Mouse (Mus musculus) small intestine, adult 2 months (tissue): ENCODE measurements around the gene Ugt1a9. TPM values are rescaled to one million over a fixed set of nuclear protein-coding genes. Genes with fewer than 3 reads are reported as not detected.

ENCODE experiments used
- H3K27ac ChIP-seq: fragments of 200-500 bp; 2 replicates; pipeline ENCODE4 v1.5.1; 2012; ENCODE audit warnings: low read depth, low read length, control low read depth, inconsistent platforms; ENCODE audit not compliant: insufficient read depth
- H3K27me3 ChIP-seq: fragments of 200-500 bp; 2 replicates; pipeline ENCODE4 v1.6.1; 2012; ENCODE audit warnings: mild to moderate bottlenecking, moderate library complexity, low read length, inconsistent platforms; ENCODE audit not compliant: control insufficient read depth, insufficient read depth
- H3K36me3 ChIP-seq: fragments of 200-500 bp; 2 replicates; pipeline ENCODE4 v1.6.1; 2012; ENCODE audit warnings: mild to moderate bottlenecking, low read length, control low read depth, inconsistent platforms; ENCODE audit not compliant: control insufficient read depth, insufficient read depth
- H3K4me1 ChIP-seq: fragments of 200-500 bp; 2 replicates; pipeline ENCODE4 v1.6.1; 2012; ENCODE audit warnings: low read length, inconsistent platforms, mixed read lengths; ENCODE audit not compliant: control insufficient read depth, insufficient read depth, insufficient read length
- H3K4me3 ChIP-seq: fragments of 200-500 bp; 2 replicates; pipeline ENCODE4 v1.5.1; 2012; ENCODE audit warnings: low read depth, mild to moderate bottlenecking, control low read depth, inconsistent platforms, low read length, moderate library complexity
- CTCF ChIP-seq: fragments of 200-500 bp; IDR thresholded peaks from 2 replicates; pipeline ENCODE4 v1.5.1; 2012; ENCODE audit warnings: low read depth, mild to moderate bottlenecking, control low read depth, inconsistent platforms, low read length, moderate library complexity, mixed read lengths; ENCODE audit not compliant: insufficient replicate concordance, insufficient read length; ENCODE audit errors: extremely low read depth
- POLR2A ChIP-seq: fragments of 200-500 bp; IDR thresholded peaks from 2 replicates; pipeline ENCODE4 v1.6.1; 2012; ENCODE audit warnings: low read depth, mild to moderate bottlenecking, control low read depth, inconsistent platforms, low read length, moderate library complexity
- WGBS: fragments of 180-500 bp; shearing (Covaris S2); methylation state at CpG from one replicate; pipeline ENCODE4 v1.1.7; 2018; 5-methylcytosine and 5-hydroxymethylcytosine counted together
- polyA plus RNA-seq: library from polyadenylated mRNA; depleted of rRNA; stranded (reverse); fragments of >200 nt; gene quantifications from 2 replicates; pipeline ENCODE4 v1.2.3, GENCODE M21; 2012

The Ugt1a9 gene
- polyA plus RNA-seq, 1 experiment: 0.37 TPM

- no peak for TF ChIP-seq POLR2A
- no peak for TF ChIP-seq CTCF
- Histone ChIP-seq H3K27ac (no peak overlapping the region), H3K4me1 (peaks cover 3% of the 10 kb centered on the region; the same call in 1 of the 2 replicates), H3K4me3 (no peak overlapping the region), H3K36me3 (no peaks in the 10 kb centered on the region), H3K27me3 (no peaks in the 10 kb centered on the region)
These were observed 155.1 kb downstream of the Ugt1a9 start for GRCm38 (mm10) chr1:88225741-88226140.

DNA sequence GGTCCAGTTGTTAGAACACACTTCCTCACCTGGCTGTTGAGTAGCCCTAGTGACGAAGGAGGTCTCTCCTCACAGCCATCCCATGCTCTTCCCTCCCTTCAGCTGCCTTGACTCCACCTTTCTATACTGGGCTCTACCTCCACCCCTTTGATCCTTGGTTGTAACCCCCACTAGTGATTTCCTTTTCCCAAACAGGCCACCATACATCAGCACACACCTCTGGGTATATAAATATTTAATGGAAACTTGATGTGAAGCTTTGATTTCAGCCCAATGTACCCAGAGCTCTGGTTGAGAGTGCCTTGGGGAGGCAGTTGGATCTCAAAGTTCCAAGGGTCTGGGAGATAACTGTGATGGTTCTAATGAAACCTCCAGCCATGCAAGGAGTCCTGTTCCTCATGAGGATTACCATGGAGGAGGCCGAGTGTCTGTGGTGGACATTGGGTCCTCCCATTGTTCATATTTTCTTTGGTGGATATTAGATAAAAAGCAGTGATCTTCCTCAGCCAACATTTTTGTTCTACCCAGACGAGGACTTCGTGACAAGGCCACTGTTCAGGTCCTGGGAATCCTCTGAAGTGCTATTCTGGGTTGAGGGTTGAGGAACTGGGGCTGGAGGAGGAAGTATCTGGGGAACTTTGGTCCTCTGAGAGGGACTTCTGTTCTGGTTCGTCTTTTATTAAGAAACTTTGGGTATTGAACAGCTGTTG, 156.2 kb downstream of the Ugt1a9 start, which contains the start of gene Mroh2a:
TSS of gene Mroh2a (plus strand) at position 317 of the 710 bp plus-strand sequence.
- TF ChIP-seq CTCF (no peak), POLR2A (no peak)
- WGBS: 56% methylated on average over 5 of the region's 5 CpGs
- H3K4me3 ChIP-seq: no peak within 1 kb of the TSS
- H3K27ac ChIP-seq: peak within 1 kb of the TSS; percentile 2; the same call in 1 of the 2 replicates
- no peaks in the 10 kb centered on the region for H3K27me3 ChIP-seq
- H3K36me3 ChIP-seq: no peaks in the 10 kb centered on the region
- H3K4me1 ChIP-seq: peaks cover 3% of the 10 kb centered on the region; the same call in 1 of the 2 replicates

DNA sequence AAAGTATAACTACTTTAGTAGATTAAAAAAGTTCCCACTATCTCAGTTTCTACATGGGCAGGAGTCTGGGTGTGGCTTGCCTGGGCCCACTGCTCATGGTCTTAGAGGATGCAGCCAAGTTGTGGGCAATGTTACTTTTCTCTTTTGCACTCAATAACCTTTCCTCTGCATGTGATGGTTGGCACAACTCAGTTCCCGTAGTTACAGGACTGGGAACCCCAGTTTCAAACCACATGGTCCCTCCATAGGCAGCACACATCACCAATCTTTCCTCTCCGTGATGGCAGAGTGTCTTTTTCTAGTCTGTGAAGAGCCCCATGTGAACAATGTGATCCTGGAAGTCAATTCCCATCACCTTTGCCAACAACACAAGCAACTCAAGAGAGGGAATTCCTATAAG, 156.9 kb downstream of the Ugt1a9 start:
- Histone ChIP-seq H3K4me1 (peaks cover 3% of the 10 kb centered on the region; the same call in 1 of the 2 replicates), H3K4me3 (no peak overlapping the region), H3K27me3 (no peaks in the 10 kb centered on the region), H3K36me3 (no peaks in the 10 kb centered on the region), H3K27ac (no peak overlapping the region)
- no peak for TF ChIP-seq POLR2A
- TF ChIP-seq CTCF: no peak
- WGBS: 61% methylated on average over 2 of the region's 2 CpGs

DNA sequence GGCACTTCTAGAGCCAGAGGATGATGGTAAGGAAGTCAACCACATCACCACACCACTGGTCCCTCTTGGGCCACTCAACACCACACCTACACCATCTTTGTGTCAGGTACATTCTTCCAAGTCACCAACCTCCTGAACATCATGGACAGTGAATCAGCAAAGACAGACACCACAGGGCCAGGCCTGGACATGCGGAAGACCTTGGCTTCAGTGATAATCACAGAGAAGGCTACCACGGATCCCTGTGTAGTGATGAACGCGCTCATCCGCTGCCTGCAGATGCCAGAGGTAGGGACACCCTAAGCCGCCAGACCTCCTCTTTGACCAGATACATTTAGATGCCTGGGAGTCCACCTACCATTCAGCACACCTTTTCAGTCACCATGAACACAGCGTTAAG, 157.5 kb downstream of the Ugt1a9 start:
- Histone ChIP-seq H3K4me3 (no peak overlapping the region), H3K27me3 (no peaks in the 10 kb centered on the region), H3K27ac (no peak overlapping the region), H3K4me1 (peaks cover 3% of the 10 kb centered on the region; the same call in 1 of the 2 replicates), H3K36me3 (no peaks in the 10 kb centered on the region)
- 71% methylated on average over 7 of the region's 7 CpGs for WGBS
- TF ChIP-seq CTCF: no peak
- no peak for TF ChIP-seq POLR2A

GRCm38 (mm10) chr1:88229566-88229965, 159.0 kb downstream of the Ugt1a9 start:
- Histone ChIP-seq H3K36me3 (no peaks in the 10 kb centered on the region), H3K4me1 (peaks cover 3% of the 10 kb centered on the region; the same call in 1 of the 2 replicates), H3K4me3 (no peak overlapping the region), H3K27me3 (no peaks in the 10 kb centered on the region), H3K27ac (no peak overlapping the region)
- 81% methylated on average over 3 of the region's 3 CpGs for WGBS
- no peak for TF ChIP-seq CTCF
- no peak for TF ChIP-seq POLR2A

DNA sequence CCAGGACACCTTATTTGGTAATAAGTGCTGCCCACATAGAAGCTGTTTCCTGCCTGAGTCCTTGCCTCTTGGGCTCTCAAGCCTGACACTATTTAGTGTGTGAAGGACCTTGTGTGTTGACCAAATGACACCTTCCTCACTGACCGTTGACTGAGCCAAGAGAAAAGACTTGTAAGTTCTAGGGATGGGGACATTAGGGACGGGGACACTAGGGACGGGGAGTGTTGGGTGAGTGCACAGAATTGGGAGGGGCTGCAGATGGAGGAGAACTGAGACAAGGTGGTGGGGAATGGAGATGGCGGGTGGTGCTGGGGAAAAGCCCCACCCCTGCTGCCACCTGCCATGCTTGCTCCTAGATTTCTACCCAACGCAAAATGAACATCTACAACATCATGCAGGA, 159.4 kb downstream of the Ugt1a9 start:
- no peak overlapping the region for H3K4me3 ChIP-seq
- H3K4me1 ChIP-seq: peaks cover 3% of the 10 kb centered on the region; the same call in 1 of the 2 replicates
- no peak overlapping the region for H3K27ac ChIP-seq
- WGBS: 87% methylated on average over 5 of the region's 5 CpGs
- no peak for TF ChIP-seq POLR2A
- H3K27me3 ChIP-seq: no peaks in the 10 kb centered on the region
- H3K36me3 ChIP-seq: no peaks in the 10 kb centered on the region

- no peak for TF ChIP-seq POLR2A
- no peak for TF ChIP-seq CTCF
- no peak overlapping the region for H3K27ac ChIP-seq
- no peak overlapping the region for H3K4me3 ChIP-seq
- WGBS: 71% methylated on average over 7 of the region's 7 CpGs
- H3K4me1 ChIP-seq: peaks cover 3% of the 10 kb centered on the region; the same call in 1 of the 2 replicates
- H3K36me3 ChIP-seq: no peaks in the 10 kb centered on the region
- no peaks in the 10 kb centered on the region for H3K27me3 ChIP-seq
These were observed 159.8 kb downstream of the Ugt1a9 start for GRCm38 (mm10) chr1:88230421-88230820.
